Mouse (Mus musculus): ENCODE measurements at regions not wholly inside any gene's neighbourhood (a gene's known extent, or its start where the extent isn't known, plus 50 kb on each side); places are given as distances from the start of the nearest gene placed in this dataset.
A peak's percentile ranks its signal among the peaks of the same experiment; 100 is the strongest.

DNA sequence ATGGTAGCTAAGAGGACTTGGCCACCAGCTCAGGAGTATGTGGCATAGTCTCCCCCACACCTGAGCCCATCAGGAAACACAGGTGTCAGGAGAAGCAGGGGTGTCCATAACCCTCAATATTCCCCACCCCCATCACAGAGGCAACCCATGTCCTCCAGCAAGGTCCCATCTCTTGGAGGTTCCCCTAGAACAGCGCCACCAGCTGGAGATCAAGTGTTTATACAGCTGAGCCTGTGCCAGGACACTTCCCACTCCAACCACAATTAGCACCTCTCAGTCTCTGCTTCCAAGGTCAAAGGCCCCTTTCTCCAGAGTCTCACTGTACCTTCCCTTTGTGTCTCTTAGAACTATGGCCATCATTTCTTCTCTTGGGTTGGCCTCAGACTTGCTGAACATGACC, 276.5 kb downstream of the Med13l start:
- Histone ChIP-seq H3K4me3 (ENCODE audit: low read depth, low read length) (no peak overlapping the region), H3K9me3 (replicated peaks; ENCODE audit: control insufficient read depth, insufficient read depth, low read length, poor library complexity, severe bottlenecking) (no peaks in the 10 kb centered on the region), H3K4me1 (ENCODE audit: control insufficient read depth, insufficient read depth, low read length) (no peaks in the 10 kb centered on the region), H3K36me3 (ENCODE audit: control insufficient read depth, insufficient read depth, low read length, poor library complexity, severe bottlenecking) (no peaks in the 10 kb centered on the region), H3K9ac (ENCODE audit: low read depth, poor library complexity, severe bottlenecking) (no peak overlapping the region), H3K27me3 (ENCODE audit: control insufficient read depth, insufficient read depth, low read length, poor library complexity, severe bottlenecking) (no peaks in the 10 kb centered on the region), H3K27ac (ENCODE audit: insufficient read depth, low read length) (no peak overlapping the region)
- TF ChIP-seq CTCF (IDR thresholded peaks at IDR 0.05; ENCODE audit: low read depth, low read length) (peak; percentile 38), EP300 (IDR thresholded peaks at IDR 0.05; ENCODE audit: insufficient read depth, low read depth, low read length) (no peak)

DNA sequence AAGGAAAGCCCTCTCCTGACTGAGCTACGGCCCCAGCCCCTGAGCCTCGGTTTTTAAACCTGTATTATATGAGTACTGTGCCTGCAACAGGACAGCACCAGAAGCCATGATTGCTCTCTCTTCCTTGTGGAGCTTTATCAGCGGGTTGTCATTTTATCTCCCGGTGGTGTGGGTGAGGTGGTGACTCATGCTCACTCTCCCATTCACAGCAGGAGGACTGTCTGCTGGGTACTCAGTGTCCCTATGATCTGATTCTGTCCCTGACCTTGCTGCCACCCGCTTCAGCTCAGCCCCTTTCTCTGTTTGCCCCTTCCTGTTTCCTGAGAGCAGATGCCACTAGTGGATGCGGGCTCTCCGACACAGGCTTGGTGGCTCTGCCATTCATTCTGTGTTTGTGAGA, 277.9 kb downstream of the Med13l start:
- no peaks in the 10 kb centered on the region for H3K4me1 ChIP-seq (ENCODE audit: control insufficient read depth, insufficient read depth, low read length)
- H3K9me3 ChIP-seq (replicated peaks; ENCODE audit: control insufficient read depth, insufficient read depth, low read length, poor library complexity, severe bottlenecking): no peaks in the 10 kb centered on the region
- no peak overlapping the region for H3K27ac ChIP-seq (ENCODE audit: insufficient read depth, low read length)
- H3K4me3 ChIP-seq (ENCODE audit: low read depth, low read length): no peak overlapping the region
- H3K36me3 ChIP-seq (ENCODE audit: control insufficient read depth, insufficient read depth, low read length, poor library complexity, severe bottlenecking): no peaks in the 10 kb centered on the region
- H3K9ac ChIP-seq (ENCODE audit: low read depth, poor library complexity, severe bottlenecking): no peak overlapping the region
- H3K27me3 ChIP-seq (ENCODE audit: control insufficient read depth, insufficient read depth, low read length, poor library complexity, severe bottlenecking): no peaks in the 10 kb centered on the region
- TF ChIP-seq POLR2A (IDR thresholded peaks at IDR 0.05; ENCODE audit: insufficient read depth, low read length) (no peak), EP300 (IDR thresholded peaks at IDR 0.05; ENCODE audit: insufficient read depth, low read depth, low read length) (no peak), CTCF (IDR thresholded peaks at IDR 0.05; ENCODE audit: low read depth, low read length) (no peak)

DNA sequence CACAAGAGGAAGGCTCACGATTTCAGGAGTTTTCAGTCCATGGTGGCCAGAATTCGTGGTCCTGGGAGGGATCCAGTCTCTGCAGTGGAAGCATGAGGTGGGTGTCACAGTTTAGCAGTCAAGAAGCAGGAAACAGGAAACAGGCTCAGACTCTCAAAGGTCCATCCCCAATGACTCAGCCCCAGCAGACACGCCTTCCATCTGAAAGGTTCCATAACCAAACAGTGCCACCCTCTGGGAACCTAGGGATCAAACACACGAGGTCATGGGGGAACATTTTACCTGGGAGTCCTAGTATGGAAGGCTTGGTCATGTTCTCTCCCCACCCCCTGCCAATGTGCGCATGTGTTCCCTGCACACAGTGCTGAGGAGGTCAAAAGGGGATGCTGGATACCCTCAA, 279.4 kb downstream of the Med13l start:
- no peaks in the 10 kb centered on the region for H3K36me3 ChIP-seq (ENCODE audit: control insufficient read depth, insufficient read depth, low read length, poor library complexity, severe bottlenecking)
- H3K27me3 ChIP-seq (ENCODE audit: control insufficient read depth, insufficient read depth, low read length, poor library complexity, severe bottlenecking): no peaks in the 10 kb centered on the region
- TF ChIP-seq POLR2A (IDR thresholded peaks at IDR 0.05; ENCODE audit: insufficient read depth, low read length): no peak
- no peak for TF ChIP-seq EP300 (IDR thresholded peaks at IDR 0.05; ENCODE audit: insufficient read depth, low read depth, low read length)
- TF ChIP-seq CTCF (IDR thresholded peaks at IDR 0.05; ENCODE audit: low read depth, low read length): no peak
- H3K9ac ChIP-seq (ENCODE audit: low read depth, poor library complexity, severe bottlenecking): no peak overlapping the region
- H3K27ac ChIP-seq (ENCODE audit: insufficient read depth, low read length): no peak overlapping the region
- H3K4me3 ChIP-seq (ENCODE audit: low read depth, low read length): no peak overlapping the region
- no peaks in the 10 kb centered on the region for H3K4me1 ChIP-seq (ENCODE audit: control insufficient read depth, insufficient read depth, low read length)
- H3K9me3 ChIP-seq (replicated peaks; ENCODE audit: control insufficient read depth, insufficient read depth, low read length, poor library complexity, severe bottlenecking): no peaks in the 10 kb centered on the region

DNA sequence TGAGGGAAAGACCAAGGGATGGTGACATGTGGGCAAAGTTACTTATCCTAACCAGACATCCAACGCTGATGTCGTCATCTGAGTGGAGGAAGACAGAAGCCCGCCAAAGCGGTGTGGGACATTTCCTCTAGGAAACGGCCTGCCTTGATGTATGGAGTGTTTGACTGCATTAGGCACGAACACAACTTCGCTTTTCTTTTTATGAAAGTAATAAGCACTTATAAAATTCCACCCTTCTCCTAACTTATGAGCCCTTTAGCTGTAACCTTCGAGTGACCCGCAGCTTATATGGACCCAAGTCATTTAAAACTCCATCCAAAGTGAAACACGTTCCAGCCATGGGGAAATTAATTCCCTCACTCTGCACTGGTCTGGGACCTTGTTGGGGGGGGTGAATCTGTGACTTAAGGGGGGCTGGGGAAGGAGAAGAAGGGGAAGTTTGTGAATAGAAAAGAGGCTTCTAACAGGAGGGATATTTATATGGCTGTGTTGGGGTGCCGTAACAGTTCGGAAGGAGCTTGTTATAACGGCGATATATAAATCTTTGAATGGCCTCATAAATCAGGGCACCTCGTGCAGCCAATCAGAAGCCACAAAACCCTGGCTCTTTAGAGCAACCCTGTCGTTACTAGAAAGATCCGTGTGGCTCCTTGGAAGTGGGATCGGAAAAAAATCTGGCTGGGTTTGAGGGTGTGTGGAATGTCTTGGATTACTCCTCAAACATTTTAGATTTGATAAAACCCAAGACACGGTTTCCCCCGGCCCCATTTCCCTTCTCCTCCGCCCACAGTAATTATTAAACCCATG, 280.9 kb downstream of the Med13l start:
- H3K9ac ChIP-seq (ENCODE audit: low read depth, poor library complexity, severe bottlenecking): no peak overlapping the region
- H3K36me3 ChIP-seq (ENCODE audit: control insufficient read depth, insufficient read depth, low read length, poor library complexity, severe bottlenecking): no peaks in the 10 kb centered on the region
- no peak overlapping the region for H3K4me3 ChIP-seq (ENCODE audit: low read depth, low read length)
- no peaks in the 10 kb centered on the region for H3K27me3 ChIP-seq (ENCODE audit: control insufficient read depth, insufficient read depth, low read length, poor library complexity, severe bottlenecking)
- no peak for TF ChIP-seq CTCF (IDR thresholded peaks at IDR 0.05; ENCODE audit: low read depth, low read length)
- no peaks in the 10 kb centered on the region for H3K4me1 ChIP-seq (ENCODE audit: control insufficient read depth, insufficient read depth, low read length)
- no peak overlapping the region for H3K27ac ChIP-seq (ENCODE audit: insufficient read depth, low read length)
- H3K9me3 ChIP-seq (replicated peaks; ENCODE audit: control insufficient read depth, insufficient read depth, low read length, poor library complexity, severe bottlenecking): no peaks in the 10 kb centered on the region

DNA sequence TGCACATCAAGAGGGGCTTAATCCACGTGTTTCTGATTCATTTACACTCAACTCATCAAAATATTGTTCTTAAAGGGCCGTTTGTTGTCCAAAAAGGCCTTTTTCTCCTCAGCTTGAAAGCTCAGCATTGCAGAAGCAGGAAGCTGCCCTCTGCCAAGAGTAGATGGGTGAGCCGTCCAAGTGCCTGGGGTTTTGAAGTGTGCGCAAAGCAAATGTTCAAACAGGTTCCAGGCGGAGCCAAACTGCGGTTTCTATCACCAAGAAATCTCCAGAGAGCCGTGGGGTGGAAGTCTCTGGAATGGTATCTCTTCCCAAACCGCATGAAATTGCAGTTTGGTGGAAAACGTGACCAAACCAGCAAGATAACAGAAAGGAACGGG, 281.5 kb downstream of the Med13l start:
- H3K27me3 ChIP-seq (ENCODE audit: control insufficient read depth, insufficient read depth, low read length, poor library complexity, severe bottlenecking): no peaks in the 10 kb centered on the region
- no peak for TF ChIP-seq EP300 (IDR thresholded peaks at IDR 0.05; ENCODE audit: insufficient read depth, low read depth, low read length)
- no peaks in the 10 kb centered on the region for H3K9me3 ChIP-seq (replicated peaks; ENCODE audit: control insufficient read depth, insufficient read depth, low read length, poor library complexity, severe bottlenecking)
- no peak overlapping the region for H3K27ac ChIP-seq (ENCODE audit: insufficient read depth, low read length)
- H3K9ac ChIP-seq (ENCODE audit: low read depth, poor library complexity, severe bottlenecking): no peak overlapping the region
- no peaks in the 10 kb centered on the region for H3K4me1 ChIP-seq (ENCODE audit: control insufficient read depth, insufficient read depth, low read length)
- no peak overlapping the region for H3K4me3 ChIP-seq (ENCODE audit: low read depth, low read length)
- no peaks in the 10 kb centered on the region for H3K36me3 ChIP-seq (ENCODE audit: control insufficient read depth, insufficient read depth, low read length, poor library complexity, severe bottlenecking)

DNA sequence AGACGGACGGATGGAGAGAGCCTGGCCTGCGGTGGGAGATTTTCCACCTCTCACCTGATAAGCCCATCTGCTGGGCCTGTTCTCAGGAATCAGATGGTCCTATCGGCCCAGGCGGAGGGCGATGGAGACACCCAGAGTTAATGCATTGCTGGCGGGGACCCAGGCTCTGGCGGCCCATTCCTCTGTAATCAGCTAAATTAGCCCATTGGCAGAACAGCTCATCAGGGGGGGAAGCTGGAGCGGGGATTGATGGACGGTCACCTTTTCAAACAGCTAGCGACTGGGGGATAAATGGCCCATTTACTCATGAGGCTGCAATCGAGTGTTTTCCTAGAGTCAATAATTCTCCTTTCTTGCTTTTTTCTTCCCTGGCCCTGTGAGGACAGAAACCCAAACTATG, 296.5 kb downstream of the Med13l start:
- Histone ChIP-seq H3K9me3 (replicated peaks; ENCODE audit: control insufficient read depth, insufficient read depth, low read length, poor library complexity, severe bottlenecking) (no peaks in the 10 kb centered on the region), H3K36me3 (ENCODE audit: control insufficient read depth, insufficient read depth, low read length, poor library complexity, severe bottlenecking) (no peaks in the 10 kb centered on the region), H3K4me3 (ENCODE audit: low read depth, low read length) (no peak overlapping the region), H3K4me1 (ENCODE audit: control insufficient read depth, insufficient read depth, low read length) (no peaks in the 10 kb centered on the region), H3K27me3 (ENCODE audit: control insufficient read depth, insufficient read depth, low read length, poor library complexity, severe bottlenecking) (no peaks in the 10 kb centered on the region), H3K9ac (ENCODE audit: low read depth, poor library complexity, severe bottlenecking) (no peak overlapping the region), H3K27ac (ENCODE audit: insufficient read depth, low read length) (no peak overlapping the region)
- TF ChIP-seq POLR2A (IDR thresholded peaks at IDR 0.05; ENCODE audit: insufficient read depth, low read length) (no peak), CTCF (IDR thresholded peaks at IDR 0.05; ENCODE audit: low read depth, low read length) (no peak), EP300 (IDR thresholded peaks at IDR 0.05; ENCODE audit: insufficient read depth, low read depth, low read length) (no peak)

Data from ES-Bruce4 (cell line).